Mouse (Mus musculus): ENCODE measurements around the gene Fam192a. TPM values are rescaled to one million over a fixed set of nuclear protein-coding genes. Genes with fewer than 3 reads are reported as not detected.

Fam192a gene
- polyA plus RNA-seq, 1 experiment from 2014 or later, result 105 TPM

GRCm38 (mm10) chr8:94530643-94531042, 71.2 kb downstream of the Fam192a start:
- no peak overlapping the region for H3K27ac ChIP-seq (ENCODE audit: low read length)
- no peak overlapping the region for H3K9ac ChIP-seq (replicated peaks; ENCODE audit: low read depth, low read length)
- no peaks in the 10 kb centered on the region for H3K9me3 ChIP-seq (ENCODE audit: control insufficient read depth, low read length)
- H3K4me3 ChIP-seq (replicated peaks; ENCODE audit: low read length), result no peak overlapping the region
- WGBS, result 88% methylated on average over 4 of the region's 4 CpGs
- no peaks in the 10 kb centered on the region for H3K27me3 ChIP-seq (replicated peaks; ENCODE audit: control insufficient read depth, insufficient read depth, low read length)
- H3K36me3 ChIP-seq (ENCODE audit: control insufficient read depth, insufficient read depth), result no peaks in the 10 kb centered on the region
- no peak overlapping the region for H3K4me2 ChIP-seq (ENCODE audit: low read length)
- no peak for ATAC-seq
- peaks cover 20% of the 10 kb centered on the region for H3K4me1 ChIP-seq (replicated peaks; ENCODE audit: control insufficient read depth, insufficient read depth, low read length)

DNA sequence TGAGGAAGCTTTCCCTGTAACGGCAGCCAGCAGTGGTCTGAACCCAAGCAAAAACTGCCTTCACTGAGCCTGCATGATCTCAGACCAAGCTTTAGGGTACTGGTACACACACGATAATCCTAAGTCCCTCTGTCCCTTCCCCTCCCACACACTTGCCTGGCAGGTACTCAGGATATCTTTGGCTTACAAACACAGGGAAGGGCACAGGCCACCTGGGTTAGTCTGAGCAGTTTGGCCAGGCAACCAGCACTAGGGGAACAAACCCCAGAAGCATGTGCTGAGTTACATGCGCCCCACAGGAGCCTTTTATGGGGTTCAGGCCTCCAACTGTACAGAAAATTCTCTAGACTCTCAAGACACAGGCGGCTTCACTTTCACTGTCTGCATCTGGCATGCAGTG, 71.9 kb downstream of the Fam192a start:
- WGBS, result 79% methylated on average over 4 of the region's 4 CpGs
- H3K4me3 ChIP-seq (replicated peaks; ENCODE audit: low read length), result no peak overlapping the region
- no peaks in the 10 kb centered on the region for H3K27me3 ChIP-seq (replicated peaks; ENCODE audit: control insufficient read depth, insufficient read depth, low read length)
- no peak overlapping the region for H3K4me2 ChIP-seq (ENCODE audit: low read length)
- no peak overlapping the region for H3K27ac ChIP-seq (ENCODE audit: low read length)
- H3K36me3 ChIP-seq (ENCODE audit: control insufficient read depth, insufficient read depth), result no peaks in the 10 kb centered on the region
- H3K9me3 ChIP-seq (ENCODE audit: control insufficient read depth, low read length), result no peaks in the 10 kb centered on the region
- peaks cover 14% of the 10 kb centered on the region for H3K4me1 ChIP-seq (replicated peaks; ENCODE audit: control insufficient read depth, insufficient read depth, low read length)
- ATAC-seq, result no peak
- no peak overlapping the region for H3K9ac ChIP-seq (replicated peaks; ENCODE audit: low read depth, low read length)

GRCm38 (mm10) chr8:94528245-94528644, 73.6 kb downstream of the Fam192a start:
- peaks cover 9% of the 10 kb centered on the region for H3K4me1 ChIP-seq (replicated peaks; ENCODE audit: control insufficient read depth, insufficient read depth, low read length)
- H3K4me3 ChIP-seq (replicated peaks; ENCODE audit: low read length), result no peak overlapping the region
- no peaks in the 10 kb centered on the region for H3K36me3 ChIP-seq (ENCODE audit: control insufficient read depth, insufficient read depth)
- no peaks in the 10 kb centered on the region for H3K9me3 ChIP-seq (ENCODE audit: control insufficient read depth, low read length)
- WGBS, result 44% methylated on average over 4 of the region's 4 CpGs
- H3K9ac ChIP-seq (replicated peaks; ENCODE audit: low read depth, low read length), result no peak overlapping the region
- H3K27ac ChIP-seq (ENCODE audit: low read length), result no peak overlapping the region
- no peak overlapping the region for H3K4me2 ChIP-seq (ENCODE audit: low read length)
- no peak for ATAC-seq
- H3K27me3 ChIP-seq (replicated peaks; ENCODE audit: control insufficient read depth, insufficient read depth, low read length), result no peaks in the 10 kb centered on the region

DNA sequence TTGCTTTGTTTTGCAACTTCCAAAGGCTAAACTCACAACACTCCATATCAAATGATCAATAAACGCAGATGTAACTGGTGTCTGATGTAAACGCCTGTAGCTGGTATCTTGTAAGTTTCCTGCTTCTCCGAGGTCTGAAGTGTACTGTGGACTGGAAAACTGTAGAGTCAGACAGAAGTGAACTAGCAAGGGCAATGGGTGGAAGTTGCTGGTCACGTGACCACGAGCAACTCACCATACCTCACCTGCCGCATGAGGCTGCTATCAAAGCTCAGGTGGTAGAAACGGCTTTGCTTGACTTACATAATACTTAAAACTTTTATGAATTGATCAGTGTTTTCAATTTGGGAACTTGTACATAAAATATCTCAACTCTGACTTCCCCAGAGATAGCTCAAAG, 74.6 kb downstream of the Fam192a start:
- Histone ChIP-seq H3K9ac (replicated peaks; ENCODE audit: low read depth, low read length) (no peak overlapping the region), H3K9me3 (ENCODE audit: control insufficient read depth, low read length) (no peaks in the 10 kb centered on the region), H3K4me2 (ENCODE audit: low read length) (no peak overlapping the region), H3K27ac (ENCODE audit: low read length) (no peak overlapping the region), H3K4me3 (replicated peaks; ENCODE audit: low read length) (no peak overlapping the region), H3K27me3 (replicated peaks; ENCODE audit: control insufficient read depth, insufficient read depth, low read length) (no peaks in the 10 kb centered on the region), H3K4me1 (replicated peaks; ENCODE audit: control insufficient read depth, insufficient read depth, low read length) (peaks cover 5% of the 10 kb centered on the region; the same call in 1 of the 2 replicates), H3K36me3 (ENCODE audit: control insufficient read depth, insufficient read depth) (no peaks in the 10 kb centered on the region)
- no peak for ATAC-seq
- WGBS, result 87% methylated on average over 7 of the region's 7 CpGs

GRCm38 (mm10) chr8:94524554-94524953, 77.2 kb downstream of the Fam192a start:
- H3K4me2 ChIP-seq (ENCODE audit: low read length), result no peak overlapping the region
- ATAC-seq, result no peak
- H3K9me3 ChIP-seq (ENCODE audit: control insufficient read depth, low read length), result no peaks in the 10 kb centered on the region
- no peak overlapping the region for H3K27ac ChIP-seq (ENCODE audit: low read length)
- H3K4me3 ChIP-seq (replicated peaks; ENCODE audit: low read length), result no peak overlapping the region
- no peaks in the 10 kb centered on the region for H3K4me1 ChIP-seq (replicated peaks; ENCODE audit: control insufficient read depth, insufficient read depth, low read length)
- H3K36me3 ChIP-seq (ENCODE audit: control insufficient read depth, insufficient read depth), result no peaks in the 10 kb centered on the region
- H3K27me3 ChIP-seq (replicated peaks; ENCODE audit: control insufficient read depth, insufficient read depth, low read length), result no peaks in the 10 kb centered on the region
- WGBS, result 89% methylated on average over 9 of the region's 9 CpGs
- H3K9ac ChIP-seq (replicated peaks; ENCODE audit: low read depth, low read length), result no peak overlapping the region

Other genes starting within 250 kb of the Fam192a start
- gene Herpud1, start 215.6 kb downstream of the Fam192a start, polyA plus RNA-seq (2015; fragmentation: Nextera tagmentation; extraction: Ambion mirVana), result 68.0 and 78.0 TPM in 2 replicates
- 0.28 and 0.47 TPM in 2 replicates for gene Nlrc5, start 167.6 kb downstream of the Fam192a start, polyA plus RNA-seq (2015; fragmentation: Nextera tagmentation; extraction: Ambion mirVana)
- 21.1 and 29.2 TPM in 2 replicates for gene Cpne2, start 69.0 kb downstream of the Fam192a start, polyA plus RNA-seq (2015; fragmentation: Nextera tagmentation; extraction: Ambion mirVana)
- gene Rspry1, start 60 bp downstream of the Fam192a start, polyA plus RNA-seq (2015; fragmentation: Nextera tagmentation; extraction: Ambion mirVana), result 50.8 and 54.5 TPM in 2 replicates
- 180 TPM in 2 replicates for gene Arl2bp, start 64.6 kb upstream of the Fam192a start, polyA plus RNA-seq (2015; fragmentation: Nextera tagmentation; extraction: Ambion mirVana)
- 1.6 and 1.7 TPM in 2 replicates for gene Pllp, start 94.3 kb upstream of the Fam192a start, polyA plus RNA-seq (2015; fragmentation: Nextera tagmentation; extraction: Ambion mirVana)
- gene Ccl22, start 143.6 kb upstream of the Fam192a start, polyA plus RNA-seq (2015; fragmentation: Nextera tagmentation; extraction: Ambion mirVana), result not detected in 2 replicates
- gene Cx3cl1, start 170.0 kb upstream of the Fam192a start, polyA plus RNA-seq (2015; fragmentation: Nextera tagmentation; extraction: Ambion mirVana), result 15.1 and 23.8 TPM in 2 replicates
- gene Ccl17, start 208.5 kb upstream of the Fam192a start, polyA plus RNA-seq (2015; fragmentation: Nextera tagmentation; extraction: Ambion mirVana), result 0.77 TPM in 1 of 2 replicates, not detected in the other
- 56.8 and 60.7 TPM in 2 replicates for gene Coq9, start 236.3 kb upstream of the Fam192a start, polyA plus RNA-seq (2015; fragmentation: Nextera tagmentation; extraction: Ambion mirVana)
- gene Ciapin1, start 236.4 kb upstream of the Fam192a start, polyA plus RNA-seq (2015; fragmentation: Nextera tagmentation; extraction: Ambion mirVana), result 119 and 148 TPM in 2 replicates